Mouse (Mus musculus): ENCODE measurements around the gene Nipsnap3b. TPM values are rescaled to one million over a fixed set of nuclear protein-coding genes. Genes with fewer than 3 reads are reported as not detected.

Gene Nipsnap3b
- total RNA-seq (2023; ENCODE audit: inconsistent age), result 46.9 to 51.5 TPM (median 47.6 TPM) in 4 replicates

GRCm38 (mm10) chr4:53011732-53012361, at the start of gene Nipsnap3b:
Gene Nipsnap3b, plus strand, starts transcription at chr4:53011880.

GRCm38 (mm10) chr4:52964247-52964646, 47.4 kb upstream of the Nipsnap3b start, which contains the start of gene Olfr270:
Gene Olfr270, plus strand, starts transcription at chr4:52964547.

GRCm38 (mm10) chr4:52989248-52989647, 22.4 kb upstream of the Nipsnap3b start, which contains the start of gene Nipsnap3a:
Gene Nipsnap3a, plus strand, starts transcription at chr4:52989272.

Other genes with a start within 250 kb of the Nipsnap3b start
- gene Olfr275, start 197.3 kb upstream of the Nipsnap3b start, total RNA-seq (2023; ENCODE audit: inconsistent age), result not detected in 4 replicates
- gene Olfr273, start 152.6 kb upstream of the Nipsnap3b start, total RNA-seq (2023; ENCODE audit: inconsistent age), result not detected in 4 replicates
- not detected in 4 replicates for gene Olfr272, start 92.7 kb upstream of the Nipsnap3b start, total RNA-seq (2023; ENCODE audit: inconsistent age)
- not detected in 4 replicates for gene Olfr270, start 47.3 kb upstream of the Nipsnap3b start, total RNA-seq (2023; ENCODE audit: inconsistent age)
- gene Nipsnap3a, start 22.6 kb upstream of the Nipsnap3b start, total RNA-seq (2023; ENCODE audit: inconsistent age), result not detected in 4 replicates
- 87.2 to 99.2 TPM (median 91.4 TPM) in 4 replicates for gene Abca1, start 148.0 kb downstream of the Nipsnap3b start, total RNA-seq (2023; ENCODE audit: inconsistent age)

Data from B cell, adult (primary cell).